Mouse (Mus musculus) heart, adult 8-10 months (tissue): ENCODE measurements around the gene Sde2. TPM values are rescaled to one million over a fixed set of nuclear protein-coding genes. Genes with fewer than 3 reads are reported as not detected.

Experiments
- total RNA-seq, 4 experiments: library from RNA; stranded (reverse); gene quantifications; 2 replicates each; pipeline ENCODE4 v1.2.4; 2022

Gene Sde2
- total RNA-seq, 4 experiments from 2014 or later, result 10.1 to 12.9 (median 11.0) TPM

Other genes starting within 250 kb of the Sde2 start
- 1 to 10 TPM; 2.1 to 3.5 (median 2.4) TPM for gene Lin9, start 210.0 kb upstream of the Sde2 start, total RNA-seq
- gene Mixl1, start 154.1 kb upstream of the Sde2 start, total RNA-seq, result not detected
- 10 to 100 TPM; 19.4 to 24.6 (median 22.0) TPM for gene Acbd3, start 125.1 kb upstream of the Sde2 start, total RNA-seq
- gene H3f3a, start 37.2 kb upstream of the Sde2 start, total RNA-seq, result 100 to 1,000 TPM; 363 to 431 (median 376) TPM
- gene Lefty2, start 42.0 kb downstream of the Sde2 start, total RNA-seq, result not detected
- gene Pycr2, start 53.2 kb downstream of the Sde2 start, total RNA-seq, result 10 to 100 TPM; 11.6 to 13.5 (median 13.3) TPM
- 1 to 10 TPM in 1 of 4 experiments, under 1 TPM in 3; 0.43 to 1.2 (median 0.65) TPM for gene Lefty1, start 83.9 kb downstream of the Sde2 start, total RNA-seq
- gene Tmem63a, start 91.2 kb downstream of the Sde2 start, total RNA-seq, result 10 to 100 TPM; 12.3 to 15.1 (median 13.9) TPM
- 10 to 100 TPM; 35.3 to 51.3 (median 47.1) TPM for gene Ephx1, start 169.8 kb downstream of the Sde2 start, total RNA-seq
- under 1 TPM in 1 of 4 experiments, not detected in 3; 0.14 TPM for gene 9130409I23Rik, start 200.1 kb downstream of the Sde2 start, total RNA-seq